Mouse (Mus musculus) embryonic fibroblast, embryonic 13.5 days (primary cell): ENCODE measurements around the gene Gm9376. TPM values are rescaled to one million over a fixed set of nuclear protein-coding genes. Genes with fewer than 3 reads are reported as not detected.

Source experiments
- H3K27ac ChIP-seq: 2 replicates; pipeline ENCODE4 v1.5.1; 2012; ENCODE audit warnings: low read length, control low read depth, inconsistent platforms; ENCODE audit not compliant: insufficient read depth
- H3K4me1 ChIP-seq: 2 replicates; pipeline ENCODE4 v1.6.1; 2011; ENCODE audit warnings: low read length; ENCODE audit not compliant: control insufficient read depth, insufficient read depth
- H3K4me3 ChIP-seq: 2 replicates; pipeline ENCODE4 v1.5.1; 2011; ENCODE audit warnings: mild to moderate bottlenecking, control low read depth, low read length; ENCODE audit not compliant: insufficient read depth
- CTCF ChIP-seq: IDR thresholded peaks from 2 replicates; pipeline ENCODE4 v1.5.1; 2011; ENCODE audit warnings: mild to moderate bottlenecking, control low read depth, low read length, moderate library complexity, borderline replicate concordance; ENCODE audit not compliant: insufficient read depth
- POLR2A ChIP-seq: IDR thresholded peaks from 2 replicates; pipeline ENCODE4 v1.6.1; 2011; ENCODE audit warnings: low read depth, mild to moderate bottlenecking, control low read depth, low read length, moderate library complexity
- polyA plus RNA-seq: library from polyadenylated mRNA; stranded (reverse); fragments of >200 nt; gene quantifications from 2 replicates; pipeline ENCODE4 v1.2.4, GENCODE M21; 2011; ENCODE audit warnings: low read depth; ENCODE audit not compliant: missing spikeins, insufficient read length

Gm9376 gene
- polyA plus RNA-seq, 1 experiment, result not detected

GRCm38 (mm10) chr14:118282272-118282671, 15.5 kb downstream of the Gm9376 start:
- no peaks in the 10 kb centered on the region for H3K4me1 ChIP-seq
- TF ChIP-seq POLR2A, result no peak
- TF ChIP-seq CTCF, result no peak
- no peak overlapping the region for H3K4me3 ChIP-seq
- H3K27ac ChIP-seq, result no peak overlapping the region

- TF ChIP-seq CTCF (no peak), POLR2A (no peak)
These were observed 16.2 kb downstream of the Gm9376 start for GRCm38 (mm10) chr14:118282917-118283316.

GRCm38 (mm10) chr14:118286096-118286495, 19.3 kb downstream of the Gm9376 start:
- TF ChIP-seq POLR2A (no peak), CTCF (no peak)

More at GRCm38 (mm10) chr14:118282917-118283316, 16.2 kb downstream of the Gm9376 start:
- no peak overlapping the region for H3K27ac ChIP-seq
- no peaks in the 10 kb centered on the region for H3K4me1 ChIP-seq
- no peak overlapping the region for H3K4me3 ChIP-seq

GRCm38 (mm10) chr14:118289133-118289532, 22.4 kb downstream of the Gm9376 start:
- Histone ChIP-seq H3K27ac (no peak overlapping the region), H3K4me1 (no peaks in the 10 kb centered on the region), H3K4me3 (no peak overlapping the region)
- TF ChIP-seq CTCF (no peak), POLR2A (no peak)

More at GRCm38 (mm10) chr14:118286096-118286495, 19.3 kb downstream of the Gm9376 start:
- H3K27ac ChIP-seq, result no peak overlapping the region
- H3K4me1 ChIP-seq, result no peaks in the 10 kb centered on the region
- H3K4me3 ChIP-seq, result no peak overlapping the region

GRCm38 (mm10) chr14:118290009-118290408, 23.2 kb downstream of the Gm9376 start:
- Histone ChIP-seq H3K4me1 (no peaks in the 10 kb centered on the region), H3K4me3 (no peak overlapping the region), H3K27ac (no peak overlapping the region)
- no peak for TF ChIP-seq CTCF
- no peak for TF ChIP-seq POLR2A

GRCm38 (mm10) chr14:118302606-118303005, 35.8 kb downstream of the Gm9376 start:
- Histone ChIP-seq H3K27ac (no peak overlapping the region), H3K4me1 (no peaks in the 10 kb centered on the region), H3K4me3 (no peak overlapping the region)
- TF ChIP-seq CTCF (no peak), POLR2A (no peak)

GRCm38 (mm10) chr14:118304560-118304959, 37.8 kb downstream of the Gm9376 start:
- Histone ChIP-seq H3K27ac (no peak overlapping the region), H3K4me3 (no peak overlapping the region), H3K4me1 (no peaks in the 10 kb centered on the region)
- TF ChIP-seq CTCF (no peak), POLR2A (no peak)

- H3K4me1 ChIP-seq, result no peaks in the 10 kb centered on the region
- no peak overlapping the region for H3K27ac ChIP-seq
- TF ChIP-seq POLR2A (no peak), CTCF (no peak)
These were observed 39.2 kb downstream of the Gm9376 start for GRCm38 (mm10) chr14:118305951-118306350.

GRCm38 (mm10) chr14:118307060-118307459, 40.3 kb downstream of the Gm9376 start:
- Histone ChIP-seq H3K4me3 (no peak overlapping the region), H3K4me1 (no peaks in the 10 kb centered on the region), H3K27ac (no peak overlapping the region)
- TF ChIP-seq POLR2A (no peak), CTCF (no peak)

More at GRCm38 (mm10) chr14:118305951-118306350, 39.2 kb downstream of the Gm9376 start:
- no peak overlapping the region for H3K4me3 ChIP-seq

GRCm38 (mm10) chr14:118311703-118312102, 44.9 kb downstream of the Gm9376 start:
- Histone ChIP-seq H3K4me1 (no peaks in the 10 kb centered on the region), H3K4me3 (no peak overlapping the region), H3K27ac (no peak overlapping the region)
- TF ChIP-seq POLR2A, result no peak
- no peak for TF ChIP-seq CTCF
